Mouse (Mus musculus) liver, embryonic 13.5 days (tissue): Measurements from ENCODE around the gene Flnb. TPM values are rescaled to one million over a fixed set of nuclear protein-coding genes. Genes with fewer than 3 reads are reported as not detected.
A peak's percentile ranks its signal among the peaks of the same experiment; 100 is the strongest.

ENCODE experiments used
- ATAC-seq: fragments of 200-750 bp; cut with Nextera tagmentation; 2 replicates; pipeline ENCODE4 v1.8.0; 2017; ENCODE audit warnings: low read depth, mild to moderate bottlenecking, moderate number of reproducible peaks, moderate library complexity
- DNase-seq: peaks from one replicate; pipeline ENCODE4 v3.0.0; 2022
- H3K27ac ChIP-seq: fragments of 300-500 bp; sonication (generic); 2 replicates; pipeline ENCODE4 v1.5.1; 2015; ENCODE audit warnings: moderate library complexity, mild to moderate bottlenecking, inconsistent platforms
- H3K27me3 ChIP-seq: fragments of 300-500 bp; sonication (generic); 2 replicates; pipeline ENCODE4 v1.6.1; 2015; ENCODE audit warnings: mild to moderate bottlenecking, inconsistent platforms
- H3K36me3 ChIP-seq: fragments of 300-500 bp; sonication (generic); 2 replicates; pipeline ENCODE4 v1.6.1; 2015; ENCODE audit warnings: mild to moderate bottlenecking, inconsistent platforms
- H3K4me1 ChIP-seq: fragments of 300-500 bp; sonication (generic); replicated peaks from 2 replicates; pipeline ENCODE4 v1.6.1; 2015; ENCODE audit warnings: inconsistent platforms
- H3K4me2 ChIP-seq: fragments of 300-500 bp; sonication (generic); 2 replicates; pipeline ENCODE4 v1.6.1; 2015; ENCODE audit warnings: inconsistent platforms, mild to moderate bottlenecking, moderate library complexity
- H3K4me3 ChIP-seq: fragments of 300-500 bp; sonication (generic); replicated peaks from 2 replicates; pipeline ENCODE4 v1.5.1; 2015; ENCODE audit warnings: mild to moderate bottlenecking, inconsistent platforms
- H3K9ac ChIP-seq: fragments of 300-500 bp; sonication (generic); 2 replicates; pipeline ENCODE4 v1.6.1; 2015; ENCODE audit warnings: mild to moderate bottlenecking, inconsistent platforms
- H3K9me3 ChIP-seq: fragments of 300-500 bp; sonication (generic); replicated peaks from 2 replicates; pipeline ENCODE4 v1.6.1; 2016; ENCODE audit warnings: inconsistent platforms
- WGBS: fragments of 180-500 bp; shearing (Covaris S2); methylation state at CpG from one replicate; pipeline ENCODE4 v1.1.7; 2015; ENCODE audit not compliant: insufficient replicate concordance; 5-methylcytosine and 5-hydroxymethylcytosine counted together
- polyA plus RNA-seq: library from polyadenylated mRNA; unstranded; fragments of >200 nt; fragmentation: Nextera tagmentation; extraction: Ambion mirVana; gene quantifications from 2 replicates; pipeline ENCODE4 v1.2.1, GENCODE M21; 2015

Flnb gene
- polyA plus RNA-seq, 1 experiment from 2014 or later = 2.9 TPM

DNA sequence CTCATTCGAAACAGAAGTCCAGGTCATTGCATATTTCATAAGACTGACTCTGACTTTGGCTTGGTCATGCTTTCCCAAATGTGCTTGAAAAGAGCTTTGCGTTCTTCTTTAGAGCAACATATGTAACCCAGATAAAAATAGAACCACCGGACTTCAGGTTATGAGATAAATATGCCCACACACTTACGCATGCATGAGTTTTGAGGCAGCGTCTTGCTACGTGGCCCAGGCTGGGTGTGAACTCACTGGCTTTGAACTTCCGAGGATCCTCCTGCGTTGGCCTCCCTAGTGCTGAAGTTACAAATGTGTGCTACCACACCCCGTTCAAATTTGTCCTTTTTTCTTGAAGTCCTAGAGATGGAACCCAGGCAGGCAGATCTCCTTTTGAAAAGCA is 46.7 kb downstream of the Flnb start:
- ATAC-seq (no peak), DNase-seq (no peak)
- H3K4me3 ChIP-seq = no peak overlapping the region
- H3K36me3 ChIP-seq = no peaks in the 10 kb centered on the region
- H3K9ac ChIP-seq = no peak overlapping the region
- 51% methylated on average over 9 of the region's 9 CpGs for WGBS
- H3K4me1 ChIP-seq = peaks cover 18% of the 10 kb centered on the region
- no peak overlapping the region for H3K27ac ChIP-seq
- H3K9me3 ChIP-seq = no peaks in the 10 kb centered on the region
- no peak overlapping the region for H3K4me2 ChIP-seq
- H3K27me3 ChIP-seq = no peaks in the 10 kb centered on the region

DNA sequence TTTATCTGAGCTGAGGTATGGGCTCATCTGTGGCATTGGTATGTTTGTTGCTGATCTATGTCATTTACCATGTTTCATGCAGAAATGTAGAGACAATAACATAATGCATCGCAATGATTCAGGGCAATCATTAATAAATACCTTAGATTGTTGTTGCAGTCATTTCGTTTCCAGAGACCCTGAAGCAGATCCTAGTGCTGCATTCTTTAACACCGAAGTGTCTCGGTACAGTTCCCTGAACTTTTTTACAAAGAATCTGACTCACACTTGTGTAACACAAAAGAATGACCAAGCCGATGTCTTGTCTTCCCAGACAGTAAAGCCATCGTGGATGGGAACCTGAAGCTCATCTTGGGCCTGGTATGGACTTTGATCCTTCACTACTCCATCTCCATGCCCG is 49.5 kb downstream of the Flnb start:
- Histone ChIP-seq H3K4me1 (peaks cover 18% of the 10 kb centered on the region), H3K4me2 (no peak overlapping the region), H3K36me3 (no peaks in the 10 kb centered on the region), H3K4me3 (no peak overlapping the region), H3K9ac (no peak overlapping the region), H3K9me3 (no peaks in the 10 kb centered on the region), H3K27ac (no peak overlapping the region), H3K27me3 (no peaks in the 10 kb centered on the region)
- no peak for ATAC-seq
- DNase-seq = no peak
- 76% methylated on average over 7 of the region's 7 CpGs for WGBS

DNA sequence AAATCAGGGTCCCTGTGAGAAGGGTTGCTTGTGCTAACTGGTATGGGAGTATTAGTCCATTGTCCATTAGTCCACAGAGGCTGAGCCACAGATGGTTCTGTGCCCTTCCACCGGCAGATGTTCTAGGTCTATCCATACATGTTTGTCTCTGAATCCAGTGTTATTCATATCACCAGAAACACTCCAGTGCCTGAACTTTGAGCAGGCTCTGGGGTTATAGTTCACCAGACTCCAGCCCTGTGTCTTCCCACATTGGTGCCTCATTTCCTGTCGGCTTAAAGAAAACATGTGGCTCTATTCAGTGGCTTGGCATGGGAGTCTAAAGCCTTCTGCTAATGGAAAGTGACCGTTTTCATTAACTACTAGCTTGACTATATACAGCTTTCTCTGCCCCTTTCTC is 50.1 kb downstream of the Flnb start:
- Histone ChIP-seq H3K9me3 (no peaks in the 10 kb centered on the region), H3K36me3 (no peaks in the 10 kb centered on the region), H3K9ac (no peak overlapping the region), H3K27ac (no peak overlapping the region), H3K4me3 (no peak overlapping the region), H3K4me1 (peaks cover 15% of the 10 kb centered on the region), H3K4me2 (no peak overlapping the region), H3K27me3 (no peaks in the 10 kb centered on the region)
- ATAC-seq (no peak), DNase-seq (no peak)
- WGBS = 65% methylated on average over 3 of the region's 3 CpGs

DNA sequence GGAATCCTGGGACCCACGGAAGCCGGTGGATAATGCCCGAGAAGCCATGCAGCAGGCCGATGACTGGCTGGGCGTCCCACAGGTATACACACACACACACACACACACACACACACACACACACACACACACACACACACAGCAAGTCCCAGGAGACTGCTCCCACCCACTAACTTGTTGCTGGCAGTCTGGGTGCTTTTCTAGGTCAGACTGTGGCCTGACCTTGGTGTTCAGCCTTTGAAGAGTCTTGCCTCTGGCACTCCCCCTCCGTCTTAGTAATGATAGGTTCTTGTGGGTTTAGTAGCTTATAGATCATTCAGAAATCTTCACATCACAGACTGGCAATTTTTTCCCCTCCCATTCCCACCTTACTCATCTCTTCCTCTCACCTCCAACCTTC is 52.0 kb downstream of the Flnb start:
- Histone ChIP-seq H3K4me2 (no peak overlapping the region), H3K4me1 (peaks cover 4% of the 10 kb centered on the region; the same call in 1 of the 2 replicates), H3K9me3 (no peaks in the 10 kb centered on the region), H3K27me3 (no peaks in the 10 kb centered on the region), H3K9ac (no peak overlapping the region), H3K27ac (no peak overlapping the region), H3K4me3 (no peak overlapping the region), H3K36me3 (peaks cover 5% of the 10 kb centered on the region; the same call in 1 of the 2 replicates)
- WGBS = 71% methylated on average over 6 of the region's 6 CpGs
- no peak for ATAC-seq
- DNase-seq = no peak

DNA sequence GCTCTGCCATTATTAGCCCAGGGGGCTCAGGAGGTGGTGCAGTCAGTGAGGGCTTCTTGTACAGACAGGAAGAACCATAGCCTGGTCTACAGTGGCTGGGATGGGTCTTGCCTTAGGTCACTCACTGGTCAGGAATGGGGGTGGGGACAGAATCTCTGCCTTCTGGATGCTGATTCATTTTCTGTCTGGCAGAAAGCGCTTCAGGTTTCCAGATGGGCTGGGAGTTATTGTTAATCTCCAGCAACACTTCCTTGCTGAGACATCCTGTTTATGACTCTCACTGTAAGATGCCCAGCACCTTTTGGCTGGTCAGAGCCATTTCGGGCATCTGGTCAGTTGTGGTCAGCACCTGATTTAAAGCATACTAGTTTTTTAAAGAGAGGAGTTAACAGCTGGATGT is 55.8 kb downstream of the Flnb start:
- H3K9ac ChIP-seq = no peak overlapping the region
- no peak overlapping the region for H3K27ac ChIP-seq
- H3K9me3 ChIP-seq = no peaks in the 10 kb centered on the region
- DNase-seq (no peak), ATAC-seq (no peak)
- no peak overlapping the region for H3K4me3 ChIP-seq
- no peaks in the 10 kb centered on the region for H3K27me3 ChIP-seq
- no peaks in the 10 kb centered on the region; the same call in 1 of the 2 replicates for H3K4me1 ChIP-seq
- 44% methylated on average over 2 of the region's 2 CpGs for WGBS
- H3K36me3 ChIP-seq = peaks cover 5% of the 10 kb centered on the region; the same call in 1 of the 2 replicates
- no peak overlapping the region for H3K4me2 ChIP-seq

DNA sequence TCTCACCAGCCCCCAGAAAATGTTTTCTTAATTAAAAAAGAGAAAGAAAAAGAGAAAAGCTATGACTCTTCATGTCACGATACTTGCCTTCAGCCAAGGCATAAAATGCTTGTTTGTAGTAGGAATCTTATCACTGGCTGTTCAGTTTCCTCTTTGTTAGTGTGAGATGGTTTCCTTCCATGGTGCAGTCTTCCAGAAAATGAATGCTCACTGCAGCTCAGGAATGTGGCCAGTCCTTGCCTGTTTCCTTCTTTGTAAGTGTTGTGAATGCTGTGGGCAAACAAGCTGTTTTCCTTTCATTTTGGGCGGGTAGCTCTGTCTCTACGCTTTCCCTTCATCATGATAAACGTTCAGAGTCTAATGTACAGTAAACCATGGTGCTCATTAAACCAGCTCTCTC is 56.7 kb downstream of the Flnb start:
- Histone ChIP-seq H3K27ac (no peak overlapping the region), H3K27me3 (no peaks in the 10 kb centered on the region), H3K4me3 (no peak overlapping the region), H3K4me1 (no peaks in the 10 kb centered on the region; the same call in 1 of the 2 replicates), H3K9ac (no peak overlapping the region), H3K9me3 (no peaks in the 10 kb centered on the region), H3K36me3 (peaks cover 5% of the 10 kb centered on the region; the same call in 1 of the 2 replicates), H3K4me2 (no peak overlapping the region)
- DNase-seq (no peak), ATAC-seq (no peak)
- WGBS = 50% methylated on average over 4 of the region's 4 CpGs

DNA sequence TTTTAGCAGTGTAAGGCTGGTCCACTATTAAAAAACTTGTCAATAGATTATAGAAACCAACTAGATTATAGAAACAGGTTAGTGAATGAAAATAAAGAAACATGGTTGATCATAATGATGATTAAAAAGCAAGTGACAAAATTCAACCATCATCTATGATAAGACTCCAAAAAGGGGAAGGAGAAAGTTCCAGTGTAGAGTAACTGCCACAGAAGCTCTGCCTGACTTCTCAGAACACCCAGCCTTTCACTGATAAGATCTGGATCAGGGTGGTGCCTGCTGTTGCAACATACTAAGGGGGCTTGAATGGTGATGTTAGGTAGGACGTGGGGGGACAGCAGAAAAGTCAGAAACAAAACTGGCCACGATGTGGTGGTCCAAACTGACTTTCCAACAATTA is 60.2 kb downstream of the Flnb start:
- H3K36me3 ChIP-seq = peaks cover 9% of the 10 kb centered on the region; the same call in 1 of the 2 replicates
- no peaks in the 10 kb centered on the region for H3K27me3 ChIP-seq
- no peaks in the 10 kb centered on the region for H3K9me3 ChIP-seq
- H3K27ac ChIP-seq = no peak overlapping the region
- H3K4me3 ChIP-seq = no peak overlapping the region
- no peak overlapping the region for H3K9ac ChIP-seq
- ATAC-seq = no peak
- H3K4me1 ChIP-seq = no peaks in the 10 kb centered on the region; the same call in 1 of the 2 replicates
- WGBS = 11% methylated on average over 2 of the region's 2 CpGs
- DNase-seq = no peak
- H3K4me2 ChIP-seq = no peak overlapping the region

DNA sequence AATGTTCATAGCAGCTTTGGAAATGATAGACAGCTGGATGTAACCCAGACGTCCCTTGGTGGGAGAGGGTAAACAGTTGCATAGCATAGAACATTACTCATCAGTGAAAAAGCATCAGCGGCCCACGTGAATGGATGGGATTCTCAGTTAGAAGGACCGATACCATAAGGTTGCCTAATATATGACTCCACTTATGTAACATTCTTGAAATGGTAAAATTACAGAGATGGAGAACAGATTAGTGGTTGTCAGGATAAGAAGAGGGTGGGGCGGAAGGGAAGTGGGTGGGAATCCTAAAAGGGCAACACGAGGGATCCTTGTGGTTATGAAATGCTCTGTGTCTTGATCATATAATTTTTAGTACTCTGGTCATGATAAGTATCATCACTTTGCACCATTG is 62.6 kb downstream of the Flnb start:
- DNase-seq (no peak), ATAC-seq (no peak)
- H3K36me3 ChIP-seq = peaks cover 11% of the 10 kb centered on the region
- 54% methylated on average over 6 of the region's 6 CpGs for WGBS
- no peak overlapping the region for H3K27ac ChIP-seq
- H3K4me2 ChIP-seq = no peak overlapping the region
- H3K4me1 ChIP-seq = no peaks in the 10 kb centered on the region; the same call in 1 of the 2 replicates
- no peak overlapping the region for H3K4me3 ChIP-seq
- H3K9ac ChIP-seq = no peak overlapping the region
- no peaks in the 10 kb centered on the region for H3K9me3 ChIP-seq
- no peaks in the 10 kb centered on the region for H3K27me3 ChIP-seq

DNA sequence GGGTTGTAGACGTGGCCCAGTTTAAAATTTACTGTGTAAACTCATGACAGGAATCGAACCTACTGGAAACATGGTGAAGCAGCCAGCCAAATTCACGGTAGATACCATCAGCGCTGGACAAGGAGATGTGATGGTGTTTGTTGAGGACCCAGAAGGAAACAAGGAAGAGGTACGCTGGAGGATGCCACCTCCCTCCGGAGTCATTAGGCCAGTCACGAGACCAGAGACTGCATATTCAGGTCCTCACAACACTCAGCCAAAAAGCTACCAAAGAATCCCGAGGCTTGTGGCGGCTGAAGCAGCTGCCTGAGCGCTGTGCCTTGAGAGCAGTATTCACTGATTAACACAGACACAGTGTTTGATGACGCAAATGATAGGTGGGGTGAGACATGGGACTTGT is 63.8 kb downstream of the Flnb start:
- H3K36me3 ChIP-seq = peaks cover 11% of the 10 kb centered on the region
- ATAC-seq = no peak
- WGBS = 79% methylated on average over 11 of the region's 11 CpGs

DNA sequence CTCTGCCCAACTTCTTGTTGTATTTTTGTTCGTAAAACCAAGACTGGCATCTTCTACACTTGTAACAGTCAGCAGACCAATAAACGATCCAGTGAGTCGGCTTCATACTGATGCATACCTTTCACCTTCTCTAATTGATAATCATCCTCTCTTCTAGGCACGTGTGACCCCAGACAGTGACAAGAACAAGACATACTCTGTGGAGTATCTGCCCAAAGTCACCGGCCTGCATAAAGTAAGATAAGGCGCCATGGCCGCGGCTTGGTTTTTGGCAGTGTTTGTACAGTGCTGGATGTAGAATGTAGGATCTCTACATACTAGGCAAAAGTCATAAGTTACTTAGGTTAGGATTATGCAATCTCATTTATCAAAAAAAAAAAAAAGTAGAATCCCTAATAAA is 64.3 kb downstream of the Flnb start:
- 39% methylated on average over 8 of the region's 8 CpGs for WGBS
- Histone ChIP-seq H3K27ac (no peak overlapping the region), H3K4me2 (no peak overlapping the region), H3K9ac (no peak overlapping the region), H3K36me3 (peaks cover 11% of the 10 kb centered on the region), H3K9me3 (no peaks in the 10 kb centered on the region), H3K4me1 (no peaks in the 10 kb centered on the region; the same call in 1 of the 2 replicates), H3K4me3 (no peak overlapping the region), H3K27me3 (no peaks in the 10 kb centered on the region)
- ATAC-seq (peak; percentile 48; the same call in 1 of the 2 replicates), DNase-seq (no peak)

More for the DNA sequence above, 63.8 kb downstream of the Flnb start:
- Histone ChIP-seq H3K4me1 (no peaks in the 10 kb centered on the region; the same call in 1 of the 2 replicates), H3K4me3 (no peak overlapping the region), H3K27me3 (no peaks in the 10 kb centered on the region), H3K9ac (no peak overlapping the region), H3K4me2 (no peak overlapping the region), H3K27ac (no peak overlapping the region), H3K9me3 (no peaks in the 10 kb centered on the region)
- no peak for DNase-seq

DNA sequence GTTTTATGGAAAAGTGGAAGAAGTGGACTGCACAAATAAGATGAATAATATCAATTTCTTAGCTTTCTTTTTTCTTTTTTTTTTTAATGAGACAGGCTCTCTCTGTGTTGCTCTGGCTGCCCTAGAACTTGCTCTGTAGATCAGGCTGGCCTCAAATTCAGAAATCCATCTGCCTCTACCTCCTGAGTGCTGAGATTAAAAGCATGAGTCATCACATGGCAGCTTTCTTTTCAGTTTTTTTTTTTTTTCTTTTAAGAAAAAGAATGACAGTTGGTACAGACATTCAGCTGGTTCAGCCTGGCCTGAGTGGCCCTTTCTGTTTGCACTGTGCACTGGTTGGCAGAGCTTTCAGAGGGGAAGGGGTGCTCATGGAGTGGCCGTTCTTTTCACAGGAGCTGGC is 66.4 kb downstream of the Flnb start:
- Histone ChIP-seq H3K4me3 (no peak overlapping the region), H3K9ac (no peak overlapping the region), H3K27ac (no peak overlapping the region), H3K27me3 (no peaks in the 10 kb centered on the region), H3K4me2 (no peak overlapping the region), H3K36me3 (peaks cover 11% of the 10 kb centered on the region), H3K9me3 (no peaks in the 10 kb centered on the region), H3K4me1 (no peaks in the 10 kb centered on the region)
- 66% methylated on average over 1 of the region's 1 CpGs for WGBS
- no peak for ATAC-seq
- DNase-seq = no peak

DNA sequence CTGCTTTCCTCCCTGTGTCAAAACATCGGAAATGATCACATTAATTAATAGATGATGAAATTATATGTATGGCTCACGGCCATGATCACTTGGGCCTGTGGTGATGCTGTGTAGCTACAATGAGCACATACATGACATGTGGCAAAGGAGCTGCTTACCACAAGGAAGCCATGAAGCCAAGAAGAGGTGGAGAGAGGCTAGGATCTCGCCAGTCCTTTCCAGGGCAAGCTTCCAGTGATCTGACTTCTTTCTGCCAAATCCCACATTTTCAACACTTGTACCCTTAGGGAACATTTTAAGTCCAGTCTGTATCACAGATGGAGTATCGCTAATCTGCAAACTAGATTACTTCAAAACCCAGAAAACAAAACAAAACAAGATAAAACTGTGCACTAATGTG is 67.1 kb downstream of the Flnb start:
- Histone ChIP-seq H3K27ac (no peak overlapping the region), H3K4me2 (no peak overlapping the region), H3K4me3 (no peak overlapping the region), H3K4me1 (0 out of 2 replicates have a peak, but pooled peaks cover 3% of the 10 kb centered on the region), H3K9ac (no peak overlapping the region), H3K36me3 (peaks cover 11% of the 10 kb centered on the region), H3K27me3 (no peaks in the 10 kb centered on the region), H3K9me3 (no peaks in the 10 kb centered on the region)
- ATAC-seq (no peak), DNase-seq (no peak)
- 75% methylated on average over 4 of the region's 4 CpGs for WGBS
